Mouse (Mus musculus) urinary bladder, postnatal 4 days (tissue): ENCODE measurements around the gene Dpf2.
"Not testable (repeated sequence)": the region's sequence is repeated elsewhere in the genome, so short reads cannot be mapped to it uniquely, and the experiment has no call there.

Experiments
- DNase-seq, 2 experiments: peaks; one replicate each; pipeline ENCODE4 v3.0.0; 2021 to 2022; ENCODE audit warnings: low spot score in 2 of 2

The Dpf2 gene

GRCm38 (mm10) chr19:5893282-5894001 is 19.4 kb downstream of the Dpf2 start:
- peak in 1 of 2 experiments; percentile 56 for DNase-seq

- peak in 1 of 2 experiments; percentile 52 for DNase-seq
Measured at GRCm38 (mm10) chr19:5892735-5893134, 20.1 kb downstream of the Dpf2 start.

DNA sequence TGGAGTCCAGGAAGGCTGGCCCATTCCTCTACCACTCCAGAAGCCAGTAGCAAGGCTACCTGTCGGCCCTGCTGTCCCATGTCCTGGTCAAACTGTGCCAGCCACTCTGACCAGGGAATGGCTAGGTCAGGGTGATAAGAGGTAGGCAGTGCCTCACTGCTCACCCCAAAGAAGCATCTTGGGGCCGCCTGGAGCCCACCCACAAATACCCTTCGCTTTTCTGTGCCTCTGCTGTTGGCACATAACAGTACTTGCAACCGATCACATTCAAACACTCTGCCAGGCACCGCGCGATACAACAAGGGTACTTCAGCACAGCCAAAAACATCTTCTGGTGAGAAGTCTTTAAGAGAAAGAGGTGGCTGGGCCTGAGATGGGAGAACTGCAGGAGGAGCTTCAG is 20.5 kb downstream of the Dpf2 start:
- peak in 1 of 2 experiments; percentile 52 for DNase-seq

DNA sequence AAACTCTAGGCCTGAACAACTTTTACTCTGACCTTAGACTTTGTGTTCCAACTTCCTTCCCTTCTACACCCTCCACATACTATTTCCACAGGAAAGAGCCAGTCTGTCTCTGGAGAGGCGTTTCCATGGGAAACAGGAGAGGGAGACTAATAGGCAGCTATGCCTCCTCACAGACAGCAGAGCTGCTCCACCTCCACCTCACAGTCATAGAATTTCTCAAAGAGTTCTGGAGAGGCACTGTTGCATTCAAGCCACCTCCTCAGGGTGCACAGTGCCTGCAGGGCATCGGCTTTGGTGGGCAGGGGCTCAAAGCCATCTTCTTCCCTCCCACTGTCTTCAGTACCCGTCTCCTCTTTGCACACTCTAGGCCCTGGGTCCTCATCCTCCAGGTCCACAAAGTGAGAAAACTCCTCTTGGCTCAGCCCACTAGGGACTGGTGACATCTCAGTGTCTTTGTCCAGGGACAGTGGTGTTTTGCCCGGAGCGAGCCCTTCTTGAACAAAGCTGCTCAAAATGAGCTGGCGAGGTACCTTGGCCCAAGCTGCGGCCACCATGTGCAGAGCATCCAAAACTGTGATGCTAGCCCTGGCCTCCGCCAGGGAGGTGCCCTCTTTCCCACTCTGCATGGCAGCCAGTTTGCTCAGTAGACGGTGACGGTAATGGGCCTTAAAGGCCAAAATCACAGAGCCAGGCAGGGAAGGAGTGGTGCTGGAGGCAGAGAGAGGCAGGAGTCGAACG is 21.1 kb downstream of the Dpf2 start:
- DNase-seq: no peak

DNA sequence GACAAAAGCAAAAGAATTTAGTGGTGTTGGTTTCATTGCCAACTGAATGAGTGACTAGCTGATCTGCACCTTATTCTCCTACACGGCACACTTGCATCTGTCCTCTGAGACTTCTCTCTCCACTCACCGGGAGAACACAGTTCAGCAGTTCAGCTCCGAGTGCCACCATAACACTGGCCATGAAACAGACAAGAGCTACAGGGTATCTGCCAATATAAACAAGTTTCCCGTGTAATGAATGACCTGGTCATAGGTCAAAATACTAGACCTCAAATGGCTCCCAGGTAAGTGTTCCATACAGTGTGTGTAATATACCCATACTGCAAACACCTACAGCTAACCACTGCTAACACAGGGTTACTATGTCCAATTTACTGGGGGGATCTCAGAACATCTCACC is 23.6 kb downstream of the Dpf2 start:
- DNase-seq: no peak

DNA sequence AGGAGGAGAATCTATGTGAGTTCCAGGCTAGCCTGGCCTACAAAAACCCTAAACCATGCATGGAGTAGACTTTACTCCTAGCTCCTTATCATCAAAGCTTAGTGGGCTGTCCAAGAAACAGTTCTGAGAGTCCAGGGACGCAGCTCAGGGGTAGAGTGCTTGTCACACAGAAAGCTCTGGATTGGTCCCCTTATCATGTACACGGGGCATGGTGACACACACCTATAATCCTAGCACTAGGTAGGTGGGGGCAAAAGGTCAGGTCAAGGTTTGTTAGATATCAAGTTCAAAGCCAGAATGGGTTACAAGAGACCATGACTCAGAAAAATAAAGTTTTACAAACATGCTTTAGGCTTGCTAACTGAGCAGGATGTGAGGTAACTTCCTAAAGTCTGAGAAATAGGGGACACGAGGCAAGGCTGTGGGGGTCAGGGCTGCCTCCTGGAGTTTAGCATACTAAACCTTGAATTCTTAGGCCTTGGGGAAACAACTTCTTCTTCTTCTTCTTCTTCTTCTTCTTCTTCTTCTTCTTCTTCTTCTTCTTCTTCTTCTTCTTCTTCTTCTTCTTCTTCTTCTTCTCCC is 25.5 kb downstream of the Dpf2 start:
- DNase-seq: no peak

DNA sequence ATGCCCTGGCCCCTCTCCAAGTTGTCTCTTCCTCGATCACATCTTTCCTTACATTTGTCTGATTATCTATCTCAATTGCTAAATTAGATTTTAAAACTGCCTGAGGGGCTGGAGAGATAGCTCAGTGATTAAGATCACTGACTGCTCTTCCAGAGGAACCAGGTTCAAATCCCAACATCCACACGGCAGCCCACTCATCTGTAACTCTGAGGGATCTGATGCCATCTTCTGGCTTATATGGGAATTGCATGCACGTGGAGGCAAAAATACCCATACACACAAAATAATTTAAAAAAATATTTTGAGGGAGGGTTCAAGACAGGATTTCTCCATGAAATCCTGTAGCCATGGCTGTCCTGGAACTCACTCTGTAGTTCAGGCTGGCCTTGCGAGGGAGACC is 27.0 kb downstream of the Dpf2 start:
- DNase-seq: no peak

GRCm38 (mm10) chr19:5883935-5884334 is 28.9 kb downstream of the Dpf2 start:
- DNase-seq: peak in 1 of 2 experiments; percentile 46

DNA sequence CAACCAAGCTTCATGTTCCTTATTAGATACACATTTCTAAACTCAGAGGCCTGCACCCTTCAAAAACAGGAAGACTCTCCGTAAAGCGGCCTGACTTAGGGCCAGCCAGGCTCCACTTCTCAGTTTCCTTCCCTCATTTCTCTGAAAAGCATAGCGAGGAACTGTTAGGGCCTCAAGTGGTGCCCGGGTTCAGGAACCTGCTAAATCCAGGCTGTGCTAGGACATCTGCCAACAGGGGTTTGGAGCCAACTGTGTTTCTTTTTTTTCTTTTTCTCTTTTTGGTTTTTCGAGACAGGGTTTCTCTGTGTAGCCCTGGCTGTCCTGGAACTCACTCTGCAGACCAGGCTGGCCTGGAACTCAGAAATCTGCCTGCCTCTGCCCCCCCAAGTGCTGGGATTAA is 30.7 kb downstream of the Dpf2 start:
- not testable (repeated sequence) for DNase-seq

GRCm38 (mm10) chr19:5881155-5881554 is 31.7 kb downstream of the Dpf2 start:
- DNase-seq: no peak

GRCm38 (mm10) chr19:5879735-5880134 is 33.1 kb downstream of the Dpf2 start:
- no peak for DNase-seq

- DNase-seq: no peak
Measured at GRCm38 (mm10) chr19:5878916-5879315, 33.9 kb downstream of the Dpf2 start.

- peak in 1 of 2 experiments; percentile 58 for DNase-seq
Measured at GRCm38 (mm10) chr19:5878362-5878722, 34.5 kb downstream of the Dpf2 start.

DNA sequence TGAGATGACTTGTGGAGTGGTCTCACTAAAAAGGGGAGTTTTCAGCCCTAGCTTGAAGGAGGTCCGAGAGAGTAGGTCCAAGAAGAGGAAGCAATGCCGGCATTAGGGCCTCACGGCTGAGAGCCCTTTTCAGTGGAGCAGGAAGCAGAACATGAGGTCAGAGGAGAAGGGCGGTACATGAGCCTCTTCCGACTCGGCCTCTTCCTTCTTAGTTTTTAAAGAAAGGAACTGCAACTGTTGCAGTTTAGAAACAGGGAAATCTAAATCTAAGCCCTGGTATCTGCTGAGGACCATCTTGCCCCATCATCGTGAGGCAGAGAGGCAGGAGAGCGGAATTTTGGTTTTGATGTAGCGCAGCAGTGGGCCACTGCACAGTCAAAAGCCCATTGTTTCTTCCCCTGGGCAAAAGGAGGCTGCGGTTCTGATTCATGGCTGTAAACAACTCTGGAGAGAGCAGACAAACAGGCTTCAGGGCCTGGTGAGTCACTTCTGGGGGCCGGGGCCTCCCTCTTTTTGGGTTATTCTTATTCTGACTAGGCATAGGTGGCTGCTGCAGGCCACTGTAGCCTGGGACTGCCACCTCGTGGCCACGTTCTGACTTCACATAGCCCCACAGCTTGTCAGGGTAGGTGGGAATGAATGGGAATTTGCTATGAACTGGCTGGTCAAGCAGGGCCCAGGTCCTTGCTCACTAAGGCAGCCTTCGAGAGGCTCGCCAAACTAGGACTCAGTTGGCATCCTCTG is 35.0 kb downstream of the Dpf2 start, which contains the start of gene Slc25a45:
Gene Slc25a45 (plus strand): TSS at position 191 of the 744 bp plus-strand sequence.
- DNase-seq: peak; percentile 70 to 76

GRCm38 (mm10) chr19:5874969-5875480 is 37.8 kb downstream of the Dpf2 start, which contains the start of gene Frmd8:
Frmd8 (minus strand) TSS chr19:5875274.
- DNase-seq: peak; percentile 88 to 94

GRCm38 (mm10) chr19:5874391-5874968 is 38.3 kb downstream of the Dpf2 start:
- no peak for DNase-seq

DNA sequence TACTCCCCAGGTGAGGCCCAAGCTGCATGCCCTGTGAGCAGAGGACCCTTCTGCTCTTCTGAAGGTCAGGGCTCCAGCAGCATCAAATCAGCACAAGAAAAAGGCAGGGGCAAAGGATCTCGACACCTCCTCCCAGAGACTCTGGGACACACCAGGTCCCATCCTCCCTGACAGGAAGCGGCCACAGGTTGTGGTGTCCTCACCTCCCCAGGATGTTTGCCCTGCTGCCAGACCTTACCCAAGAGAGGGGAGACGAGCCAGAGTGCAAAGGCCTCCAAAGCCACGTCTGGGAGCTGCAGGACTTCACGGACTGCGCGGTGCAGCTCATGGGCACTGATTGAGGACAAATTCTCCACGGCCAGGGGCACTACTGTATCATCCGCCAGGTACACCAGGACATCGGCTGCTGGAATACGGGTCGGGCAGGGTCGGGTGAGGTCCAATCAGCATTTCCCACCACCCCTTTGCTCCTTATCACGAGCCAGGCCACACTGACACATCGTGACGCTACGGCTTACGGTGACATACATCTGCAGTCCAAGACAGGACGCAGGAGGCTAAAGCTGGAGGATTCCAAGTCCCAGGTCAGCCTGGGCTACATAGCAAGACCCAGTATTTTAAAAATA is 39.8 kb downstream of the Dpf2 start:
- no peak for DNase-seq

- no peak for DNase-seq
Measured at GRCm38 (mm10) chr19:5872528-5872927, 40.3 kb downstream of the Dpf2 start.

DNA sequence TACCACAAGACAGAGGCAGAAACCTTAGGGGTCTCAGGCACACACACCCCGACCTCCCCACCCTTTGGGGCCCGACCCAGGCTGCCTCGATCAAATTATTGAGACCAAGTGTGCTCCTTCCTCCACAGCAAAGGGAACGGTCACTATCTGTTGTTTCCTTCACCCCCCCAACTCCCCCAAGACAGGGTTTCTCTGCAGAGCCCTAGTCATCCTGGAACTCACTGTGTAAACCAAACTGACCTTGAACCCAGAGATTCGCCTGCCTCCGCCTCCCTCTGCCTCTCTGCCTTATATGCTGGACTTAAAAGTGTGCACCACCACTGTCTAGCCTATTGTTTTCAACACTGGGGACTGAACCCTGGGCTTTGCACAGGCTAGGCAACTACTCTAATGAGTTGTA is 41.1 kb downstream of the Dpf2 start:
- DNase-seq: no peak

GRCm38 (mm10) chr19:5871273-5871672 is 41.5 kb downstream of the Dpf2 start:
- DNase-seq: no peak

DNA sequence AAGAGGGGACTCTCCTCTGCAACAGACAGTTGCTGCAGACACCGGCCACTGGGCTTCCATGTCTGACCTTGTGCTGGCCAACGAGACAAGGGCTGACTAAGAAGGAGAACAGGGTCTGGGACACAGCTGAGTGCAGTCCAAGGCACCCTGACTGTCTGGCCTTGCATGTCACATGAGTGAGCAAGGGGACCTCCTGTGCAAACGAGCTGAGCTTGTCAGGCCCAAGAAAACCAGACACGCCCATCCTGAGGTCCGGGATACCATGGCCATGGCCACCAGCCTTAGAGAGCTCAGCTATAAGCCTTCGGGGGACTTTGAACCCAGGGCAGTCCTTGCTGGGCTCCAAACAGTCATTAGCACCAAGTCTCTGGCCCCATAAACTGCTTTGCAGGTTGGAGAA is 44.7 kb downstream of the Dpf2 start:
- no peak for DNase-seq
